Mouse (Mus musculus) large intestine, adult 2 months (tissue): ENCODE results near the gene Fam241b. TPM values are rescaled to one million over a fixed set of nuclear protein-coding genes. Genes with fewer than 3 reads are reported as not detected.
"Not testable (repeated sequence)": the region's sequence is repeated elsewhere in the genome, so short reads cannot be mapped to it uniquely, and the experiment has no call there.

Experiments
- DNase-seq: peaks from one replicate; pipeline ENCODE4 v3.0.0-alpha.2; 2012; ENCODE audit warnings: low read depth, low spot score
- WGBS: fragments of 180-500 bp; shearing (Covaris S2); methylation state at CpG from one replicate; pipeline ENCODE4 v1.1.7; 2018; 5-methylcytosine and 5-hydroxymethylcytosine counted together
- polyA plus RNA-seq: library from polyadenylated mRNA; depleted of rRNA; stranded (reverse); fragments of >200 nt; gene quantifications from 2 replicates; pipeline ENCODE4 v1.2.3, GENCODE M21; 2012; rRNA removed

The Fam241b gene
- polyA plus RNA-seq, 1 experiment = 17.9 TPM

DNA sequence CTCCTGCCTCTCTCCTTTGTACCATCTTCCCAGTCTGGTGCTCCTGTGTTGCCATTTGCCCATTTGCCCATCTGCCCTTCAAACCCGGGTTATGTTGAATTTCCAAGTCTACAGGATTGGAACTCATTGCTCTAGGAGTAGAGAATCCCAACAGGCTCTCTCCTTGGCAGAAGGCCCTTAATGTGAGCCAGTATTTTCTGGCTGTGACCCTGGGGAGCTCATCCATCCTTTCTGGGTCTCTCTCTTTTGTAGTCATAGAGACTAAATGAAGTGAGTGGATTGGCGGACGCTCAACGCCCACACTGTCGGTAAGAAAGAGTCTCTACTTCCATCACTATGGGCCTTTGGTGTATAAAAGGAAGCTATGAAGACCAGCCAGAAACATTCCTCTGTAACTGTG, 56.9 kb downstream of the Fam241b start:
- WGBS = 91% methylated on average over 5 of the region's 5 CpGs
- DNase-seq = no peak

DNA sequence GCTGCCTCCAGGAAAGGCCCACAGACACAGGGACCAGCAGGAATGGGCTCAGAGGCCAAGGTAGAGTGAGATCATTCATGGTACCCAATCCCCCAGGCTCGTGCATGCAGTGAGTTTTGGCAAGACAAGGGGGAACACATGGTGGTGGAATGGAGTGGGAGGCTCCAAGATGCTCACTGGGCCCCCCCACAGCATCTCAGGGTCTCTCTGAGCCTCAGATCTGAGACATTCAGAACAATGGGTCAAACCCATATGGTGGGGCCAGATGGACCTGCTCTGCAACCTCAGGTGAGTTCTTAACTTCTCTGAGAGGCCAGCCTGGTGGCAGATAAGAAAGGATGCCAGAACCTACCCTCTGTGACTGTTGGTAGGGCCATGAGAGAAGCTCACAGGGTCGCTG, 57.7 kb downstream of the Fam241b start:
- 46% methylated on average over 2 of the region's 2 CpGs for WGBS
- DNase-seq = no peak

DNA sequence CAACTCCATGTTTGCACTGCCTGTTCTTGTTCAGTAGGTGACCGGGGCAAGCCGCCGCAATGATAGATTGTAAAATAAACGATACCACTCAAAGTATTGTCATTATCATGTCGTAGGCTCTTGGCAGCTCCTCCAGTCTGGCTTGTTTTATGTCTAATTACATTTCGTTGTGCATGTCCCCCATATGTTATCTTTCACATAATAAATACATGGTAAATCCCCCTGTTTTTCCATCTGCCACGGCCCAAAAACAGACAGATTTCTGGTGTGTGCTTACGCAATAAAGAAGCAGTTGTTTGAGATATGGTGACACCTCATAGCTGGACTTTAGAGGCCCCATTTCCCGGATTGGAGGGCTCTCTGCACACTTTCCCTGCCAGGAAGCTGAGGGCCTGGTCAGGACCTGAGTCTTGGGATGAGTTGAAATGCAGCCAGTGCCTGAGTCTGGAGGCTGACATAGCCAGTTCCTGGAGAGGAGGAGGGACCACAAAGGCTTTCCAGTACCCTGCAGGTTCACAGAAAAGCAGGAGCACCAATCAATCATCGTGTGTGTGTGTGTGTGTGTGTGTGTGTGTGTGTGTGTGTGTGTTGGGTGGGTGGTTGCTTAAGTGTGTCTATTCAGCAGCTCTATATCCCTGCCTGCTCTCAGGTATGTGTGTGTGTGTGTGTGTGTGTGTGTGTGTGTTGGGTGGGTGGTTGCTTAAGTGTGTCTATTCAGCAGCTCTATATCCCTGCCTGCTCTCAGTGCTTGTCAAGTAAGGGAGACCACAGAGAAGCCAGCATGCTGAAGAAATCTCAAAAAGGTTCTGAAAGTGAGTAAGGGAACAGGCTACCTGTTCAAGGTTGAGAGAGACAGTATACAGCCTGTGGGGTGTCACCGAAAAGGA, 67.2 kb downstream of the Fam241b start:
- WGBS = 35% methylated on average over 11 of the region's 11 CpGs
- DNase-seq = no peak

DNA sequence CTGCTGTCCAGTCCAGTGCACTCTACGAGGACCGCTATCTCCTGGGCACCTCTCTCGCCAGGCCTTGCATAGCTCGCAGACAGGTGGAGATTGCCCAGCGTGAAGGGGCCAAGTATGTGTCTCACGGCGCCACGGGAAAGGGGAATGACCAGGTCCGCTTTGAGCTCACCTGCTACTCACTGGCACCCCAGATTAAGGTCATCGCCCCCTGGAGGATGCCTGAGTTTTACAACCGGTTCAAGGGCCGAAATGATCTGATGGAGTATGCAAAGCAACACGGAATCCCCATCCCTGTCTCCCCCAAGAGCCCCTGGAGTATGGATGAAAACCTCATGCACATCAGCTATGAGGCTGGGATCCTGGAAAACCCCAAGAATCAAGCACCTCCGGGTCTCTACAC, 72.4 kb downstream of the Fam241b start:
- DNase-seq = not testable (repeated sequence)

DNA sequence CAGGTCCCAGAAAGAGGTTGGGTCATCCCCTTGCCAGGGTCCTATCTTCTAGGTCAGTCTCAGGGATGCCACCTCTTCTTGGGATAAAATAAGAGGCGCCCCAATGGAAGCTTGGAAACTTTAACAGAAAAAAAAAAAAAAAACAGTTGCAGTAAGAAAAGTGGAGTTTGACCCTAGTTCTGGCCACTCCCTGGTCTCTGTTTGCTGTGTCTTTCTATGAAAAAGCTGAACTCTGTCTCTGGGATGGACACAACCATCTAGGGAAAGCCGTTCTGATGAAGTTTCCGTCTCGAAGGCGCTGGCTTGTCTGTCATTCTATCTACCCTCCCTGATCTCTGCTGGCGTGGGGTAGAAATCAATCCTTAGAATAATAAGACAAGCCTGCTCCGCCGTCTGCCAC, 73.1 kb downstream of the Fam241b start:
- DNase-seq = peak; percentile 43
- WGBS = 38% methylated on average over 8 of the region's 8 CpGs

More for the DNA sequence above, 72.4 kb downstream of the Fam241b start:
- 91% methylated on average over 14 of the region's 14 CpGs for WGBS

DNA sequence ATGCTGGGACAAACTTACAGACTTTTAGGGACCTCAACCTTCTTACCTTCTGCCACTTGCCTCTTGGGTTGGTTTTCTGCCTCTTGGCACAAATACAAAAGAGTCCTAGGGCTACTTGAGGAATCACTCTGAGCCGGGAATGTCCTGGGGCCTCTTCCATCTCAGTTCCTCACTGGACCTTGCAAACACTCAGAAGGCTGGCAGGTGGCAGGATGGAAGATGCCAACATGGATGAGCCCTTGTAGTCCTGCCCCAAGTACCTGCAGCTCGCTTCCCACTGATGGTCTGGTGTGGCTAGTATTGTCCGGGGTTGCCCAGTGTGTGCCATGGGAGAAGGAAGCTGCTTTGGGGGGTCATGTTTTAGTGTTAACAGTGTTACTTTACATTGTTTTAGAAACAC, 73.8 kb downstream of the Fam241b start:
- WGBS = 95% methylated on average over 3 of the region's 3 CpGs
- DNase-seq = no peak

DNA sequence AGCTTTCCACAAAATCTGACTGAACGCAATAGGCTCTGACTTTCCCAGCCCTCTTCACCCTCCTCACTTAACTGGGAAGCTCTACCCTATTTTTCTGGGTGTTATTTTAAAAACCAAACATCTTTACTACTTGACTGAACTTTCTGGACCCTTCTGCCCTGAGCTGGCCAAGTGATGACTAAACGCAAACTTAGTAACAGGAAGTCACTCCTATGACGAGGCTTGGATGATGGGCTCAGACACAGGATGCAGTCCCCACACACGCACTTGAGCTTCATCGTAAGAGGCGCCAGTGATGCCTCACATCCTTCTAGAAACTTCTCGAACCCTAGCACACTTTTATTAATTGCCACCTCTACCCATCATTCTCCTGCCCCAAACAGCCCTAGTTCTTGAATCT, 74.3 kb downstream of the Fam241b start:
- 61% methylated on average over 7 of the region's 7 CpGs for WGBS
- DNase-seq = no peak

DNA sequence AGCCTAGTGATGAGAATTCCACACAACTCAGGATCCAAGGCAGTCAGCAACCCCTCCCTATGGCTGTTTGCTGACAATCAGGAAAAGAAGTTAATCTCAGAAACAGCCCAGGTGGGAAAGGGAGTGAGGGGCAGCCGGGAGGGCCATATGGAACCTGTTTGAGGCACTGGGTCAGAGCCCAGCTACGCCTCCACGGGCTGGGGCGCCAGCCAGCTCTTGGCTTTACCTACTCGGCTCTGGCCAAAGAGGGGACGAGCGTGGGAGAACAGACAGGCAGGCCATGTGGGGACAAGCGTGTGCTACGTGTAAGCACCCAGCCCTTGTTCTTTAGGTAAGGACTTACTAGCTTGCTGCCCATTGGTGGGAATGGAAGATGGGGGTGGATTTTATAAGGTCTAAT, 75.2 kb downstream of the Fam241b start:
- no peak for DNase-seq
- 88% methylated on average over 9 of the region's 9 CpGs for WGBS

DNA sequence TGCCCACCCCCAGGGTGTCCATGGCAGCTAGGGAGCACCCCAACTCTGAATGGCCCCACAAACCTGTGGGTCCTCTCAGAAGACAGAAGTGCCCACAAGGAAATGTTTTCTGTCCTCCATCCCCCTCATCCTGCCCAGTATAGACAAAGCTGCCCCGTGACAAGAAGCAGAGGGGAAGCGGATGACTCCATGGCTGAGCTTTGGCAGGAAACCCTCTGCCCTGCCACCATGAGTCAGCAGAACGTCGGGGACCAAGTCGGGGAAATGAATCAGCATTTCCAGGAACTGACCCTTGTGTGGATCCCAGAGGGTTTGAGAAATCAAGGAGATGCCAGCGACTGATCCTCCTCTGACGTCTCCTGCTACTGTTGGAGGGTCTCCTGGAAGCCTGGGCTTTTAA, 77.5 kb downstream of the Fam241b start:
- WGBS = 48% methylated on average over 7 of the region's 7 CpGs
- DNase-seq = no peak

DNA sequence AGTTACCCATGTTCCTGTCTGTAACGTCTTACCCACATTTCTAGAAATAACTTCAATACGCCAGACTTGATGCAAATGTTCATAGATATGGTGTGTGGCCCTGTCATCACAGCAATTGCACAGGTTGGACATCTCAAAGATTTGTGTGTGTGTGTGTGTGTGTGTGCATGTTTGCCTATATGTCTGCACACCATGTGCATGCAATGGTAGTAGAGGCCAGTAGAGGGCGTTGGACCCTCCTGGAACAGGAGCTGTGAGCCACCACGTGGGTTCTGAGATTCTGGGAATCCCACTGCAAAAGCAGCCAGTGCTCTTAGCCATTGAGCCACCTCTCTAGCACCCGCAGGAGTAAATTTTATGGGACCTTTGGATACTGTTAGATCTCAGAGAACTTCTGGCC, 80.9 kb downstream of the Fam241b start:
- WGBS = 73% methylated on average over 5 of the region's 5 CpGs

DNA sequence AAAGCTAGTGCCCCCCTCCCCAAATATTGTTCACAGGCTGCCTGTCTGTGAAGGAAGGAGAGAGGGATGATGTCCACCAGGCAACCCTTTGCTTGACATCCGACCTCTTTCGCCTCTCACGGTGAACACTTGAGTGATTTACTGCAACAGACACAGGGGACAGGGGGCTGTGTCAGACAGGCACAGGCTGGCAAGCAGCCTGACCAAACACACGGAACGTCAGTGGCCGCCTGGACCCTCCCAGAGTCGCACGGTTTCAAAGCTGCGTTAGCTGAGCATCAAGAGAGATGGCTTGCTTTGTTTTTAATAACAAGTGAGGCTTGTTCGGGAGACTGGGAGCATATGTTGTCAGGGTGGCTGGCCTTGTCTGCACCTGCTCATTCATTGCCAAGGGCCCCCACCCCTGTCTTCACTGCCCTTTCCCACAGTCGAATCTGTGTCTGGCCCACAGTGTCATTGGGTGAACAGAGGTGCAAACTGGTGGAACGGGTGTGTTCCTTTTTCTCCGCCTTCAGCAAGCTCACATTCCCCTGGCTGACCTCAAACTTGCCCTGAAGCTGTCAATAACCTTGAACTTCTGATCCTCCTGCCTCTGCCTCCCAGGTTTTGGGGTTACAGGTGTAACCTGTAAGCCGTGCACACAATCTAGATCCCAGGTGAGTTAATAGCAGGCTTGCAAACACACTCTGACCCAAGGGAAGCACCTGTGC, 82.6 kb downstream of the Fam241b start:
- DNase-seq = no peak
- 35% methylated on average over 14 of the region's 14 CpGs for WGBS

More for the DNA sequence above, 80.9 kb downstream of the Fam241b start:
- DNase-seq = no peak

DNA sequence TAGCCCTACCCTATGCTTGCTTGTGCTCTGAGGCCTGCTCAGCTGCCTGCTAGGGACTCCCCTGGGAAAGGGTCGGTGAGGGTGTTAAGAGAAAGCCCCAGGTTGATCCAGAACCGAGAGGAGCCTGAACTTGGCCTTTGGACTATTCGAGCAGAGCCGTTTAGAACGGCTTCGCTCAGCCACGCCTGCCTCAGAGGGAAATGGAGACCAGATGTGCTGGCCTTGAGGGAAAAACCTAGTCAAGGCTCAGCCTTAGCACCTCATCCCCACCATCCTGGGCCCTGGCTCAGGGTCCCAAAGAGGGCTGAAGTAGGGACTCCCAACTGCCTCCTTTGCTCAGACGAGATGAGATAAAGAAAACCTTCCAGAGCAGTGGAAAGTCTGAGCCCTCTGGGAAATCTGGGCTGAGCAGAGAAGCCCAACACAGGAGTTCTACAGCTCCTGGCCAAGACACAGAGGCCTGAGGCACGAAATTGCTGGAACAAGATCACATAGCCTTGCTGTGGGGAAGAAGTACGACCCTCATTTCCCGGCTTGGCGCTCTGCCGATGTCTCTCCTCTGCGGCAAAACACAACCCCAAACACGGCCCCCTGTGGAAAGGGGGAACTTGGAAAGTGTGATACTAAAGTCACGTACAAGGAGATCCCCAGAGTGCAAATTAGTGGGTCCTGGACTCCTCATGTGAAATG, 83.4 kb downstream of the Fam241b start:
- 49% methylated on average over 16 of the region's 16 CpGs for WGBS
- DNase-seq = no peak

DNA sequence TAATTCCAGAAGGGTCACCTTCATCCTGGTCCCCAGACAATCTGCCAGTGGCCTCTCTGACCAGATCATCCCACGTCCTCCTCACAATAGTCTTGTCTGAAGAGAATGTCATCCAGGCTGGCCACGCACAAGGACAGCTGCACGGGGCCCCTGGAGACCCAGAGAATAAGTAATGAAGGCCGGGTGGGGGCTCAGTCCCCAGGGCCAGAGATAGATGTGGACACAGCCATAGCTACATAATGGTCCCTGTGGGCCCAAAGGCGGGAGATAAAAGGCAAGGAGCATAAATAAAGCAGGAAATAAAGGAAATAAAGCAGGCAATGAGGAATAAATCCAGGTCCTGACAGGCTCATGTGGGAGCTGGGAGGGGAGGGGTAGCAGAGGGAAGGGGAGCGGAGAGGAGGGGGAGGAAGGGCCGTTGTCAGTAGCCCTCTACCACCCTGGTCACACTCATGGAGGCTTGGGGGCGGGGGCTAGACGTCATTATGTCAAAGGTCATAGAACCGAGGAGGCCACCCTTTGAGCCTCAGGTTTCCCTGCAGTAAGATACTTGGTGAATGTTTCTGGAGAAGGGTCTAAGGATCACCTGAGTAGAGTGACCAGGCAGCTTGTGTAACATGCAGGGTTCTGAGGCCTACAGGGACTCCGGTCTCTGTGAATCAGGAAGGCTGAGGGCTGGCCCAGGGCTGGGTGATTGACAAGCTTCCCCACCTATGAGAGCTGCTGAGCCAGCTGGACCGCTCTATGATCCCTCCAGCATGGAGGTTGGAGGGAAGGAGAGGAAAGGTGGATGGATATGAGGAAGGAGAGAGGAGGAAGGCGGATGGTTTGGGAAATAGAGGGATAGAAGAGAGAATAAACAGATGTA, 85.0 kb downstream of the Fam241b start:
- no peak for DNase-seq
- WGBS = 71% methylated on average over 13 of the region's 13 CpGs

Other genes with a start within 250 kb of the Fam241b start
- gene Col13a1, start 164.8 kb downstream of the Fam241b start, polyA plus RNA-seq = 1.1 and 1.3 TPM in 2 replicates
- gene Neurog3, start 10.8 kb downstream of the Fam241b start, polyA plus RNA-seq = 2.4 and 3.0 TPM in 2 replicates
- 223 and 259 TPM in 2 replicates for gene Tspan15, start 87.3 kb upstream of the Fam241b start, polyA plus RNA-seq
- 2.5 and 3.3 TPM in 2 replicates for gene Tacr2, start 108.5 kb upstream of the Fam241b start, polyA plus RNA-seq
- gene Hk1, start 236.0 kb upstream of the Fam241b start, polyA plus RNA-seq = 9.7 and 10.5 TPM in 2 replicates